Mouse (Mus musculus): ENCODE results near the gene Rfxap. TPM values are rescaled to one million over a fixed set of nuclear protein-coding genes. Genes with fewer than 3 reads are reported as not detected.

Gene Rfxap
- polyA plus RNA-seq, 1 experiment from 2014 or later, result 49.5 TPM

DNA sequence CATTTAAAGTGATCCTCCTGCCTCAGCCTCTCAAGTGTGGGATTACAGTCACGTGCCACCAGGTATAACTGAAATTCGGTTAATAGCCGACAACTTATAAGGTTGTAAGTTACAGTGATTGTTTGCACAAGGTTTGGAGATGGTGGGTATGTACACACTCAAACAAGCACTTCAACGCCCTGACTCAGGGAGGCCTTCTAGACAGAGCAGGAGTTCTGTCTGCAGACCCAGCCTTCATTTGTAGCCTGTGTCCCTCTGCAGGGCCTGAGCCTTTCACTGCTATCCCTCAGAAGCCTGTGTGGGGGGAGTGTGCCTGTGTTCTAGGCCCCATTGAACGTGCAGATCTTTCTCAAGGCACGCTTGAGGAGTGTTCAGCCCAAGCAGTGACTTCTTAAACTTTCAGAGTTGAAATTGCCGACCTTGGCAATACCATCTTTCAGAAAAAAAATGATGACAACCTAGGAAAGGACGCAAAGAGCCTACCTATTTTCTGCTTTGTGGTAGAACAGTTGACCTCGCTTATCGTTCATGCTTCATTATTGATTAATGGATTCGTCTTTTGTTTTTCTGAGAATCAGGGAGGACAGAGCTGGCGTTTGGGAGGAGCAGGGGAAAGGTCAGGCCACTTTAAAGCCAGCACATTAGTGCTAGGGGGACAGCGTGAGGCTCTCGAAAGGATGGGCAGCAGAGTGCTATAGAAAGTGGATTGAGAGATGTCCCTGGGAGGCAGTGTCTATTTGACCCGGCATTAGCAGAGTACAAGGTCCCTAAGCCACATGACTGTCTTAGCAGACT lies 47.1 kb downstream of the Rfxap start:
- Histone ChIP-seq H3K4me2 (no peak overlapping the region), H3K4me3 (ENCODE audit: low read depth, low read length) (no peak overlapping the region), H3K27ac (ENCODE audit: low read depth, low read length) (no peak overlapping the region), H3K27me3 (ENCODE audit: control insufficient read depth, insufficient read depth, low read length) (peaks cover 3% of the 10 kb centered on the region), H3K9me3 (ENCODE audit: control insufficient read depth, low read length) (no peaks in the 10 kb centered on the region), H3K9ac (ENCODE audit: low read length) (no peak overlapping the region), H3K36me3 (ENCODE audit: control insufficient read depth, insufficient read depth, low read length) (no peaks in the 10 kb centered on the region), H3K4me1 (ENCODE audit: control insufficient read depth, insufficient read depth, low read length) (peaks cover 6% of the 10 kb centered on the region; the same call in 1 of the 2 replicates)
- no peak for DNase-seq (ENCODE audit: low spot score, missing footprints)
- no peak for ATAC-seq (ENCODE audit: low FRiP score)
- 51% methylated on average over 15 of the region's 15 CpGs for WGBS

DNA sequence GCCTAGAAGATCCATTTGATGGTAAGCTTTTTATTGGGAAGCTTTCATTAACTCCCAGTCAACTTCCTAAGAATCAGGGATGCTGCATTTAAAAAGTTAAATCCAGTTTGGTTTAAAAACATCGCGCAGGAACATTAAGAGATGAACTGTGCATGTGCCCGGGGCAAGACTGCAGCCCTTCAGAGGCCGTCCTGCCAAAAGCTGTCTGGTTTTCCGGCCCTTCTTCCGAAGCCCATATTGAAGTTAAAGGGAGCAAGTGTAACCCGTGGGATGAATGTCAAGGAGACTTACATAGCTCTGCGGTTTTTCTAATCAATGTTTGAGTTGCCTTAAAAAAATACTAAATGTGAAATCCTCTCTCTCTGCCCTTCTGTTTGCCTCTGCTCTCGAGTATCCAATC lies 48.4 kb downstream of the Rfxap start:
- H3K4me3 ChIP-seq (ENCODE audit: low read depth, low read length), result no peak overlapping the region
- no peak for DNase-seq (ENCODE audit: low spot score, missing footprints)
- H3K27me3 ChIP-seq (ENCODE audit: control insufficient read depth, insufficient read depth, low read length), result peaks cover 4% of the 10 kb centered on the region
- H3K36me3 ChIP-seq (ENCODE audit: control insufficient read depth, insufficient read depth, low read length), result no peaks in the 10 kb centered on the region
- H3K4me2 ChIP-seq, result no peak overlapping the region
- H3K27ac ChIP-seq (ENCODE audit: low read depth, low read length), result no peak overlapping the region
- peaks cover 10% of the 10 kb centered on the region; the same call in 1 of the 2 replicates for H3K4me1 ChIP-seq (ENCODE audit: control insufficient read depth, insufficient read depth, low read length)
- no peak for ATAC-seq (ENCODE audit: low FRiP score)
- H3K9ac ChIP-seq (ENCODE audit: low read length), result no peak overlapping the region
- WGBS, result 76% methylated on average over 9 of the region's 9 CpGs
- no peaks in the 10 kb centered on the region for H3K9me3 ChIP-seq (ENCODE audit: control insufficient read depth, low read length)

DNA sequence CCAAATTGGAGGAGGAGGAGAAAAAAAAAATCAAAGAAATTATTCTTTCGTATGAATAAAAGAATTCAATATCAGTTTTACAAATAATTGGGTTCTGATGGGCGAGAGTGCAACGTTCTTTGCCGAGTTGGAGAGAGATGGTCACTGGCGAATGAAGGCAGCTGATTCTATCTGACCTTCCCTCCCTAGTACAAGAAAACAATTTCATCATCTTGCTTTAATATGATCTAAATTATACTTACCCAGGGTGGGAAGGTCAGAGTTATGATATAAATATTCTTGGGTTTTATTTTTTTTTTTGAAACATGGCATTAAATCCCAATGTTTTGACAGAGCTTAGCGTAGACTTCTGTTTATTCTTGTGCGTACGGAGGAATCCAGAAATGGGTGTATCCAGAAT lies 50.1 kb downstream of the Rfxap start:
- Histone ChIP-seq H3K4me2 (no peak overlapping the region), H3K4me3 (ENCODE audit: low read depth, low read length) (no peak overlapping the region), H3K27ac (ENCODE audit: low read depth, low read length) (no peak overlapping the region), H3K27me3 (ENCODE audit: control insufficient read depth, insufficient read depth, low read length) (peaks cover 4% of the 10 kb centered on the region), H3K36me3 (ENCODE audit: control insufficient read depth, insufficient read depth, low read length) (no peaks in the 10 kb centered on the region), H3K9ac (ENCODE audit: low read length) (no peak overlapping the region), H3K9me3 (ENCODE audit: control insufficient read depth, low read length) (no peaks in the 10 kb centered on the region), H3K4me1 (ENCODE audit: control insufficient read depth, insufficient read depth, low read length) (peaks cover 10% of the 10 kb centered on the region; the same call in 1 of the 2 replicates)
- ATAC-seq (ENCODE audit: low FRiP score) (no peak), DNase-seq (ENCODE audit: low spot score, missing footprints) (no peak)
- WGBS, result 84% methylated on average over 8 of the region's 8 CpGs

DNA sequence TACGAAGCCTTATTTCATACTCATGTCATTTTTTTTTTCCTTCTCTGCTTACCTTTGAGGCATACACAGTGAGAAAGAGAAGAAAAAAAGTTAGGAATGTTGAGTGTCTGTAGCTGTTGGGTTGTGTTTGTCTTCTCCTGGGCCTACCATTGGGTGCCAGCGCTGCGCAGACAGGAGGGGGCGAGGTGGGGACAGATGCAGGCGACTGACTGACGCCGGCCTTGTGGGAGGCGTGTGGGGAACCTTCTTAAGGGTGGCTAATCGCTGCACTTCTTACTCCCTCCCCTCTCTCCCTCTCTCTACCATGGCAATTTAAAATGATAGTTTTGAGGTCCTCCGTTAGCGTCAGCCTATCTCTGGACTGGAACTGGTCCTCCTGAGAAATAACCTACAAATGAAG lies 51.5 kb downstream of the Rfxap start:
- Histone ChIP-seq H3K4me2 (peak overlapping the region; percentile 100), H3K9me3 (ENCODE audit: control insufficient read depth, low read length) (no peaks in the 10 kb centered on the region), H3K4me1 (ENCODE audit: control insufficient read depth, insufficient read depth, low read length) (peaks cover 10% of the 10 kb centered on the region; the same call in 1 of the 2 replicates), H3K9ac (ENCODE audit: low read length) (no peak overlapping the region), H3K4me3 (ENCODE audit: low read depth, low read length) (peak overlapping the region; percentile 55), H3K36me3 (ENCODE audit: control insufficient read depth, insufficient read depth, low read length) (no peaks in the 10 kb centered on the region; the same call in 1 of the 2 replicates), H3K27me3 (ENCODE audit: control insufficient read depth, insufficient read depth, low read length) (peaks cover 4% of the 10 kb centered on the region), H3K27ac (ENCODE audit: low read depth, low read length) (no peak overlapping the region)
- peak; percentile 93 for DNase-seq (ENCODE audit: low spot score, missing footprints)
- 1% methylated on average over 11 of the region's 11 CpGs for whole genome bisulfite sequencing
- peak; percentile 40; the same call in 1 of the 2 replicates for ATAC-seq (ENCODE audit: low FRiP score)

DNA sequence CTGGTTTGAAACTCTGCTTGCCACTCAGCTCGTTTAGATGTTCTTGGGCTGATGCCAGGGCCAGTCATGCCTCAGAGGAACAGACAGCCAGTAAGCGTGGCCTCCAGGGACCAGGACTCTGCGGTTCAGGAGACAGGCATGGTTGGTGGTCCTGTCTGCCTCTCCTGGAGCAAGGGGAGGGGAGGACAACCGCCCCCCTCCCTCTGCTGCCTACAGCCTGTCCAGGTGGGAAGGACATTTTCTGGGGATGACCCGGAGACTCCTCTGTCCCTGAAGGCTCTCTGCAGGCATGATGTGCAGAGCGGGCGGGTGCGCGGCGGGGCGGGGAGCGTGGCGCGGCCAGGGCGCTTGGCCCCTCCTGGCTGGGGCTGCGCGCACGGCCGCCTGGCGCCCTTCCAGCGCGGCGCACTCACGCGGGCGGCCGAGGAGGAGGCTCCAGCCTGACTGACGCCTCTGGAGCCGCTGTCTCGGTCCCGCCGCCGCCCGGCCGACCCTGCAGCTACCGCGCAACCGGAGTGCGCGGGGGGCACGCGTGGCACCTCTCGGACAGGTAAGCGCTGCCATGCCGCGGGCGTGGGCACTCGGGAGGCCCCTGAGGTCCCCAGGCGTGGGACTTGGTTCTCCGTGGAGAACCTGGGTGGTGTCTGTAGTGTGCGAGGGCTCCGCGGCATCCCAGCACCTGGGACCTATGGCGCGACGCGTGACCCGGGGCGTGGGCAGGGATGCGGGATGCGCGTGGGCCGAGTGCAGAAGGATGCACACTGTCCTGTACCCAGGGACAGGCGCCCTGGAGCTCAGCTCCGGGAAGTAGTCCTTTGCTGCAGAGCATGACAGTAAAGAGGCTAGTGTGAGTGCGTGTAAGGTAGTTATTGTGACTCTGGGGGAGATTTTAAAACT lies 52.2 kb downstream of the Rfxap start, which contains the start of gene Smad9:
TSS of gene Smad9 (plus strand) at position 438 of the 897 bp plus-strand sequence.
- Histone ChIP-seq H3K9ac (ENCODE audit: low read length) (peak within 1 kb of the TSS; percentile 57), H3K4me1 (ENCODE audit: control insufficient read depth, insufficient read depth, low read length) (peaks cover 10% of the 10 kb centered on the region; the same call in 1 of the 2 replicates), H3K36me3 (ENCODE audit: control insufficient read depth, insufficient read depth, low read length) (peaks cover 4% of the 10 kb centered on the region), H3K4me2 (peak within 1 kb of the TSS; percentile 100), H3K27ac (ENCODE audit: low read depth, low read length) (no peak within 1 kb of the TSS), H3K9me3 (ENCODE audit: control insufficient read depth, low read length) (no peaks in the 10 kb centered on the region), H3K27me3 (ENCODE audit: control insufficient read depth, insufficient read depth, low read length) (peaks cover 4% of the 10 kb centered on the region), H3K4me3 (ENCODE audit: low read depth, low read length) (peak within 1 kb of the TSS; percentile 55)
- peak; percentile 86 for ATAC-seq (ENCODE audit: low FRiP score)
- WGBS, result under 1% methylated on average over 60 of the region's 66 CpGs
- DNase-seq (ENCODE audit: low spot score, missing footprints), result peak; percentile 91

DNA sequence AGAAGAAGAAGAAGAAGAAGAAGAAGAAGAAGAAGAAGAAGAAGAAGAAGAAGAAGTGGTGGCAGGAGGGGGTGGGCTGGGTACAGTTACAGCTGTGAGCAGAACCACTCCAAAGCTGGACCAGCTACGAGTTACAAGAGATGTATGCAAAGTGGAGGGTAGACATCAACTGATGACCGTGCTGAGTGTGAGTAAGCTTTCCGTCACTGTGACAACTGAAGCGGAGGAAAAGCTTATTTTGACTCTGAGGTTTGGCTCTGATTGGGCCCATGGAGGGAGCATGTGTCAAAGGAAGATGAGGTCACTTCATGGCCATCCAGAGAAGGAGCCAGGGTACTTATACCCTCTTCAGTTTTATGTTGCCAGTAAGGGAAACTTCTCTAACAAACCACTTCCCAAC lies 54.2 kb downstream of the Rfxap start:
- Histone ChIP-seq H3K9me3 (ENCODE audit: control insufficient read depth, low read length) (no peaks in the 10 kb centered on the region), H3K4me2 (no peak overlapping the region), H3K36me3 (ENCODE audit: control insufficient read depth, insufficient read depth, low read length) (peaks cover 14% of the 10 kb centered on the region), H3K27ac (ENCODE audit: low read depth, low read length) (no peak overlapping the region), H3K9ac (ENCODE audit: low read length) (no peak overlapping the region), H3K27me3 (ENCODE audit: control insufficient read depth, insufficient read depth, low read length) (peaks cover 4% of the 10 kb centered on the region), H3K4me1 (ENCODE audit: control insufficient read depth, insufficient read depth, low read length) (peaks cover 10% of the 10 kb centered on the region; the same call in 1 of the 2 replicates), H3K4me3 (ENCODE audit: low read depth, low read length) (no peak overlapping the region)
- WGBS, result 84% methylated on average over 4 of the region's 4 CpGs
- no peak for ATAC-seq (ENCODE audit: low FRiP score)
- DNase-seq (ENCODE audit: low spot score, missing footprints), result no peak

Other genes with a start within 250 kb of the Rfxap start
- gene Supt20, start 115.0 kb downstream of the Rfxap start, polyA plus RNA-seq (2014; fragmentation: Nextera tagmentation; extraction: Ambion mirVana), result 117 and 129 TPM in 2 replicates
- gene Gm21958, start 93.4 kb downstream of the Rfxap start, polyA plus RNA-seq (2014; fragmentation: Nextera tagmentation; extraction: Ambion mirVana), result 0.61 TPM in 1 of 2 replicates, not detected in the other
- 147 and 155 TPM in 2 replicates for gene Exosc8, start 72.4 kb downstream of the Rfxap start, polyA plus RNA-seq (2014; fragmentation: Nextera tagmentation; extraction: Ambion mirVana)
- 40.5 and 46.4 TPM in 2 replicates for gene Alg5, start 72.3 kb downstream of the Rfxap start, polyA plus RNA-seq (2014; fragmentation: Nextera tagmentation; extraction: Ambion mirVana)
- gene Smad9, start 52.2 kb downstream of the Rfxap start, polyA plus RNA-seq (2014; fragmentation: Nextera tagmentation; extraction: Ambion mirVana), result 0.07 and 0.27 TPM in 2 replicates
- 0.06 and 0.16 TPM in 2 replicates for gene Sertm1, start 108.1 kb upstream of the Rfxap start, polyA plus RNA-seq (2014; fragmentation: Nextera tagmentation; extraction: Ambion mirVana)
- gene Ccna1, start 247.7 kb upstream of the Rfxap start, polyA plus RNA-seq (2014; fragmentation: Nextera tagmentation; extraction: Ambion mirVana), result 2.3 and 2.6 TPM in 2 replicates

Measured in midbrain, embryonic 11.5 days (tissue).